Mouse (Mus musculus) gastrocnemius, postnatal 10 days (tissue): ENCODE measurements at regions not wholly inside any gene's neighbourhood (a gene's known extent, or its start where the extent isn't known, plus 50 kb on each side); places are given as distances from the start of the nearest gene placed in this dataset.
"Not testable (repeated sequence)": the region's sequence is repeated elsewhere in the genome, so short reads cannot be mapped to it uniquely, and the experiment has no call there.

Experiments
- DNase-seq: peaks from one replicate; pipeline ENCODE4 v3.0.0; 2021; ENCODE audit warnings: mixed read lengths

DNA sequence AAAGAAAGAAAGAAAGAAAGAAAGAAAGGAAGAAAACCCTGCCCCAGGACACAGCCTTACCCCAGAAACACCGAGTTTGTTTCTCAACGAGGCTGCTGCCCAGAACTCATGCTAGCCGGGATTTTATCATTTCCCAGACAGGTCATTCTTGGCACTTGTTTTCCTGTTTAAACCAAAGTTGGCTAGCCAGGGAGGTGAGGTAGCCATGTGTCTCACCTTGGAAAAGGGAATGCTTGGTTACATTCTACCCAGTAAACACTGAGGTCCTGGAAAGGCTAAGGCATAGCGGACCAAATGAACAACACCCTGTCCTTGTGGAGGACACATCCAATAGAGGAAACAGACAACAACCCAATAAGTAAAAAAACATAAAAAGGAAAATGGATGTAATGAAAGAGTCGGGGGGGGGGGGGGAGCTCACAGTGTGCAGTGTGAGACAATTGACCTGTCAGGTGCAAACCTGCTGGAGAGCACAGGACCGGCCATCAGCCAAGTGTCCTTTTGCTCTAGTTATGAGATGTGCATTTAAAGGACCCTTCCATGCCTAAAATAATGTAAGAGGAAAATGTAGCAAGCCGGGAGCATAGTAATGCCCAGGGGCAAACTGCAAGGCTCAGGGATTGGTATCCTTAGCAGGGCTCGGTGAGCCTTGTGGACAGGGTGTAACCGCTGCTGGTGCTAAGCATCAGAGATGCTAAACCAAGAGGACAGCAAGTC lies 78.2 kb upstream of the Fzd7 start:
- DNase-seq = no peak

DNA sequence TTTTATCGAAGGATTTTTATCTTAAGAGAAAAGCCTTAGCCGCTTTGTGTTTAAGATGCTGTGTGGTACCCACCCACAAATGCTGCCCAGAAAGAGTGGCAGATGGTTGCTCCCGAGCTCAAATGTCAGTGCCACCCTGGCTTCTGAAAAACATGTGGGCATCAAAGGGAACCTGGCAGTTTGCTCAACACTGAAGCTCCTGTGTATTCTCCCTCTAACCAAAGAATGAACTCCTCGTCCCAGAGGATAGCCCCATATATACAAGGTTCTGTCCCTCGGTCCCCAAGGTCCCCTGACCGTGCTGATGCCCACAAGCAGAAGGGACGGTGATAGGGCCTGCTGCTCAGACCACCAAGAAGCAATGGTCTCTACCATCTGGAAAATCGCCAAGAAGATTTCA lies 76.9 kb upstream of the Fzd7 start:
- DNase-seq = no peak

DNA sequence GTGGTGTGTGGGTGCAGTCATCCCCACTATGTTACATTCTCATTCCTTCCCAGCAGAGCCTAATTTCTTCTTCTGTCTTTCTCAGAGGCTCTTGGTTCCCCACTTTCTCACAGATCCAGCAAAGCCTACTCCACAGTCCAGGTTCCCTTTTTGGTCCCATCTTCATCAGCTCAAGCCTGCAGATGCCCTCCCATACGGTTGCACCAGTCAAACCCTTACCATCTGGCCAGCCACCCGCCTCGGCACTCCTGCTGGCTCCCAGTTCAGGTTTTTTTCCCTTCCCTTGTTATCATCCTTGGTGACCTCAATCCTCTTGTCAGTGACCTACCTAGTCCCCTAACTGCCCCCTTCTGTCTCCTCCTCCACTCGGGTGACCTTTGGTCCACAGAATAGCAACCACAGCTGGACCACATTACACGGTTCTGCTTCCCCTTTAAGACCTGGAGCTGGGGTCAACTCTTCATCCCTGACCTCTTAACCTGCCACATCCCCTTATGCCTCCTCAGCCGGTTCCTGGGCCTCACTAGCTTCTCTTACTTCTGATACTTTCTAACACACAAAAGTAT lies 75.4 kb upstream of the Fzd7 start:
- DNase-seq = no peak

DNA sequence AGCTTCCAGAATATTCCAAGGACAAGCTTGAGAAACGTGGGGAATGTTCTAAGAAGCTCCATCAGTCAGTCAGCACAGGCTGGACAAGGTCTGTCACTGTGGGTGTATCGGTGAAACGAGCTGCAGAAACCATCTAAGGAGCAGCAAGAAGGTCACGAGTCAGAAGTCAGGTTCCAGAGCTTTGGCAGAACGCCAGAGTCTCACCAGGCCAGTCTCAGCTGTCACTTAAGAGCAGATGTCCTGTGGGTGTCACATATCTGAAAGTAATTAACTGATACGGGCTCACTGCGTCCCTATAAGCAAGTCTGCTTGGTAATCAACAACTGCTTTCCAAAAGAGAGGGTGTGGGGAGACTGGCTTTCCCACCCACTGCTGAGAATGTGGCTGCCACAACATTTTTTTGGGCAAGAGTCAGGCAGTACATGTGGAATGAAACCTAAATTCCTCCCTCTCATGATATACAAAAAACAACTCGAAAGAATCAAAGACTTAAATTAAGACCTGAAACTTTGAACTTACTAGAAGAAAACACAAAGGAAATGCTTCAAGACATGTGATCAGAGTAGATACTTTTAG lies 72.6 kb upstream of the Fzd7 start:
- DNase-seq = peak; percentile 51

DNA sequence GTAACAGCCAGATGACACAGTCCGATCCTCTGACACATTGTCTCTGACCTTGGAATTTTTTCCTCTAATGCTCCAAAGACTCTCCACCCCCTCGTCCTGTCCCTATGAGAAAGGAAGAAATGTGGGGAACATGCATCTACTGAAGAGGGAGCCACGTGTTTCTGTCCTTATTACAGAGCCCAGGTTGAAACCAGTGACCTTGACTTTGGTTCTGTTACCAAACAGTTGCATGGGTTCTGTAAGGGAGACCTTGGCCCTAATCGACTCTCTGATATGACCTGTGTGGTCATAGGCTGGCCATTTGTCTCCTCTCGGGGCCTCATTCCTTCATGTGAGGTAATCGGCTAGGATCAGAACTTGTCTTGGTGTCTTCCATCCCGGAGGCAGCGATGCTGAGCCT lies 69.0 kb upstream of the Fzd7 start:
- no peak for DNase-seq

DNA sequence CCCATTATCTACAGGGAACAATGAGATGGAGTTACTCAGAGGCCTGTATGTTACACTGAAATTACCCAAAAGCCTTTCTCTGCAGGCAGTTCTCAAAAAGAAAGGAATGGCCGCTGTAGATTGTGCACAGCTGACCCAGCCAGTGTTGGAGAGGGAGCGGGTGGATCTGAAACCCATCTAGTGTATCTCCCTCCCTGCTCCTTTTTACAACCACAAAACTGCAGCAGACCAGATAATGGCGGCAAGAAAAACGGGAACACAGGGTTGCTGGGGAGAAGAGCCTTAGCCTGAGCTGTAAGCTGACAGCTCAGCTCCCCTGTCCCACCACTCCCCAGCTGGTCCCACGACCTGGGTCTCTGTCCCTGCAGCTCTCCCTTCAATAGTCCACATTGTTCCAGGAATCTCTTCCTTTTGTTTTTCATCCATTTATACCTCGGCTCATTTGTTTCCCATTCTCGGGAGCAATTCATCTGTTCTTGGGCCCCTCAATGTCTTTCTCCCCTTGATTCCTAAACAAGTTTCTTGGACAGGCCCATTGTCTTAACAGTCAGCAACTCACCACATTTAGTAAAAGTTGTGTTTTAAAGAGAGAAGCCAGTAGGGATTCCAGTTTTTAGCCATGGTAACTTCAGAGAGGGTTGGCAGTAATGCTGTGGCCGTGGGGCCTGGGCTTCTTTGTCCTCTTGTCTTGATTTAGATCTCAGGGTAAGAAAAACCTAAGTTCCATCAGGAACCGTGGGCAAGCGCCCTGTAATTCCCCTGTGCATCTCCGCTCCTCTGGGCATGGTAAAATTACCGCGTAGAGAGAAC lies 67.6 kb upstream of the Fzd7 start:
- DNase-seq = no peak

DNA sequence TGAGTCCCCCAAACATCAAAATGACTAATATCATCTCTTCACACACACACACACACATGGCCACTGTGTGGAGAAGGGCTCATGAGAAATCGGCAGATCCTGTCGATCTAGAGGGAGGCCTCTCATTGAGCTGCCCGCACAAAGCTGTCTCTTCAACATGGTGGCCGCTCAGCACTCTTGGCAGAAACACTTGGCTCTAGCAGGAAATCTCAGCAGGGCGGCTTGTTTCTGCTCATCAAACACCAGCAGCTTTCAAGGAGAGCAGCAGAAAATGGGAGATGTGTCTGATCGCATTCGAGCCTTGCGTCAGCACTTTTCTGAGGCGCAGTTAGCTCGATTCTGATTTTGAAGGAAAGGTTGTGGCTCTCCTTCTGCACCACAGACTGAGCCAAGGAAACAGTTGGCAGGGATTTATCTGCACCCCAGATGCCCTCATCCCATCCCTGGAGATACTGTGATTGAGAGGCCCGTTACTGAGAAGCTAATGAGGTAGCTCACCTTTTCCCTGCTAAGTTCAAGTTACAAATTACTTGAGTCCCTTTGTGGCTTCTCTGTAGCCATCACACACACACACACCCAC lies 66.4 kb upstream of the Fzd7 start:
- DNase-seq = no peak

DNA sequence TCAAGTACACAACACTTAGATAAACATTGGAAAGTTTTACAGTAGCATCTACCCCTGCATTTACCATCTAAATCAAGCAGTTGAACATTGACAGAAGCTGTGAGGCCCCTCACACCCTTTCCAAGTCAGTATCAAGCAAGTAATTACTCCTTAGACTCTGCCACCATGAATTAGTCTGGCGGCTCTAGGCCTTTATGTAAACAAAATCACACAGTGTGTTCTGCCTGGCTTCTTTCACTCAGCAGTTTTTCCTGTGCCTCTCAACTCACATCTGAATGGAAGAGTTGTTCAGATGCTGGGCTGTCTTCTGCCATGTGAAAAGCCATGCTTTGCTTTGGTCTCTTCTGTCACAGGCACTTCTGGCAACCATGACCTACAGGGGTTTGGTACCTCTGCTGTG lies 64.9 kb upstream of the Fzd7 start:
- no peak for DNase-seq

DNA sequence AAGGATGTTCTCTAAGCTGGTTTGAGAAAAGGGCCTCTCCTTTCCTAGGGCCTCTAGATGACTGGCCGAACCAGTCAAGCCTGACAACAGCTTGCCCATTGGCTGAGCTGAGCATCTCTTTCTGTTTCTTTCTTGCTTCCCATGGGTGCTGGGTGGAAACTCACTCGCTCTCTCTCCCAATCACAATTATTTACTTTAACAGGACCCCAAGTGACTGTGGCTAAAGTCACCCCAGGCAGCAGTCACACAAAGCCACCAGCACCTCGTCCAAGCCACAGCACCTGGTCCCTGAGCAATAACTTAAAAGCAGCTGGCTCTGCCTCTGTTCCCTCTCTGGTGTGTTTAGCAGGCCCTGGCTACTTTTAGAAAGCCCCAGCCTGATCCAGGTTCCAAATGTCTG lies 64.3 kb upstream of the Fzd7 start:
- no peak for DNase-seq

DNA sequence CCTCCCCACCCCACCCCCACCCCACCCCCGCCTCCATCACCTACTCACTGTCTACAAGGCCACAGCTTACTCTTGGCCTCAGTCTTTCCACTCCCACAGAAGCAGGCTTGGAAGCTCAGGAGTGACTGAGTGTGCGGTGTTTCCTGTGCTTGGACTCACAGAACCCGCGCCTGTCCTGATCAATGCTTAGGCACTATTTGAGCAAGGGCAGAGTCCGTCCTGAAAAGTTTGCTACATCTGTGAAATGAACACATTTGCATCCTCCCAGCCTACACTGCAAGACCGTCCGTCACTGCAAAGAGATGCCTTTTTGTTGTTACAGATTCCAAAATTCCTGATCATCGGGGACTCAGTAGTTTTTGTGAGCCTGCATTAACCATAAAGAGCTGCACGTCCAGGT lies 63.5 kb upstream of the Fzd7 start:
- no peak for DNase-seq

DNA sequence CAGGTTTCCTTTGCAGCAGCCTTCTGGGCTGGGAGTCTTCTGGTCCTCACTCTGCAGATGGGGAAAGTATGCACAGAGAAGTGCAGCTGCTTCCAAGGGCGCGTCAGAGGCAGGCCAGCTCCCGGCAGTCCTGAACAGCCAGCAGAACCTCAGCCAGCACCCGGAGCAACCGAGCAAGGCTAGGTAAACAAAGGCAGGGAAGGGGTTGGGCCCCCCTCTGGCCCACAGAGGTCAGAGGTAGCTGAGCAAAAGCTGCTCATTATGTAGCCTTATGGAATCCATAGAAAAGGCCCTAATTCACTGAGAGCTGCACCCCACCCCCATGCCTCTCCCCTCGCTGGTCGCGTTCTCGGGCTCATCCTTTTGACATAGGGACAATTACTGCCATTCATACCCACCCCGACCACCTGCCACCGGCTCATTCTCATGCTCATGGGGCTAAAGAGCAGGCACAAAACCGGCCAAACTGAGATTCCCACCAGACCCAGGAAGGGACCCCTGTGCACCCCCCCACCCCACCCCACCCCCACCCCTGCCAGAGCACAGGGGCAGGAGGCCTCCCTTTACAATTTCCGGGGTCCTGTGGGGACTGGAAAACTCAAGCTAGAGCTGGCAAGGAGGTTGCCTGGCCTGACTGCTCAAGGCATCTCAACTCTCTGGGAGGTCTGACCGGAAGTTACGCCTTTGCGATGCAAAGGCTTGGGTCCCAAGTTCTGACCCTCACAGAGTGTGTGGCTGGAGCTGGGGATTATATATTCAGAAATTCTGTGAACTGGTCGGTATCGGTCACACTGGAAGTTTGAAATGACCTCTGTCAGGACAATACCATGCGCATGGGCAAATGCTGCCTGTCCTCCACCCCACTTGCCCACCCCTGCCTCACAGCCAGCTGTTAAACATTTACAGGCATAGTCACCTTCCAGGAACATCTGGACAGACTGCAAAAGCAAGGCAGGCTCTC lies 59.0 kb upstream of the Fzd7 start:
- peak; percentile 41 for DNase-seq

DNA sequence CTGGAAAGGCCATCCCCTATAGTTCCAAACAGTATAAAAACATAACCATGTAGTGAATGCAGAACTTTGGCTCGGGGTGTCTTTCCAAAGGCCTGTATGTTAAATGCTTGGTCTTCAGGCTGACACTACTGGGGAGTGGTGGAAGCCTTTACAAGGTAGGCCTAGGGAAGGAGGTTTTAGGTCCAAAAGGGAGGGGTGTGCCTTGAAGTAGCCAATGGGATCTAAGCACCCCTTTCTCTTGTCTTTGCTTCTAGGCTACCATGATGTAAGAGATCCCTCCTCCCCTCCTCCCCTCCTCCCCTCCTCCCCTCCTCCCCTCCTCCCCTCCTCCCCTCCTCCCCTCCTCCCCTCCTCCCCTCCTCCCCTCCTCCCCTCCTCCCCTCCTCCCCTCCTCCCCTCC lies 56.5 kb upstream of the Fzd7 start:
- DNase-seq = not testable (repeated sequence)

DNA sequence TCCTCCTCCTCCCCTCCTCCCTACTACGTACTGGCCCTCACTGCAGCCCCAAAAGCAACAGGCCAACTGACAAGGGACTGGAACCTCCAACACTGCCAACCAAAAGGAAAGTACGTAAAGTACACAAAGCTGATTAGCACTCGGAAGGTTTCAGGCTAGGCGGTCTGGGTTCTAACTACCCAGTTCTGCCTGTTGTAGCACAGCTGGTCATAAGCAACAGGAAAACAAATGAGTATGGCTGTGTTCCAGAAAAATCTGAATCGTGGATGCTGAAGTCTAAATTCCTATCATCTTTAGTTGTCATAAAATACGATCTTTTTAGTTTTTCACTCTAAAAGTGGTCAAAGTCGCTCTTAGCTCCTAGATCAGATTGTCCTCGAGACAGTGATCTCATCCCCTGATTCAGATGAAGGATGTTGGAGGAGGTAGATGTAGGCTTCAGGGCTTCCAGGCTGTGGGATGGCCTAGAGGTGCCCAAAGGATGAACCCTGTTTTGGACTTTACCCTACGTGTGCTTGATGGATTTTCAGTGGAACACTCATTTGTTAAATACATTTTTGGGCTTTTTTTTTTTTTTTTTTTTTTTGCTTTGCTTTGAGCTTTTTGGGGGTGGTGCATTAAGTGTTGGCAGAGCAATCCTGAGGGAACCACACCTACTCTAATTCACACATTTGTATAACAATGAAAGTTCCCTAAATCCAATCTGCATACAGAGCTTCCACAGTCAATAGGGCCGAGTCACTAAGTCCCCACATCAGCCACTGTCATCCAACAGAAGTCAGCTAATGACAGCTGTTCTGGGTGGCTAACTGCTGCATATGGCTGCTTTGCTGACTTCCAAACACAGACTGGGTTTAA lies 55.6 kb upstream of the Fzd7 start:
- DNase-seq = no peak

DNA sequence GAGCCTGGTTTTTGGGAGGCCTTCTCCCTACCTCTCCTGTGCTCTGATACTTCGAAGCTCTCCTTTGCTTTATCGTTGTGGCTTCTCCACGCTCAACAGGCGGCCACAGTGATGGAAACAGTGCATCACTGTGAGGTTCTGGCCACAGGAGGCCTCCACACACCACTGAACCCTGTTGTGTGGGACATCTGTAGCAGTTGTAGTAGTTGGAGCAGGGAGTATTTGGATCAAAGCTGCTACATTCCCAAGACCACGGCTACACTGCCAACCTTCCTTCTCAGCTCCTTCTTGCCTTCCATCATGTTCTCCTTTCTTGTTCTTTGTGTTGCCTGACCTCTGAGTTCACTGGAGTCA lies 55.0 kb upstream of the Fzd7 start:
- DNase-seq = no peak

DNA sequence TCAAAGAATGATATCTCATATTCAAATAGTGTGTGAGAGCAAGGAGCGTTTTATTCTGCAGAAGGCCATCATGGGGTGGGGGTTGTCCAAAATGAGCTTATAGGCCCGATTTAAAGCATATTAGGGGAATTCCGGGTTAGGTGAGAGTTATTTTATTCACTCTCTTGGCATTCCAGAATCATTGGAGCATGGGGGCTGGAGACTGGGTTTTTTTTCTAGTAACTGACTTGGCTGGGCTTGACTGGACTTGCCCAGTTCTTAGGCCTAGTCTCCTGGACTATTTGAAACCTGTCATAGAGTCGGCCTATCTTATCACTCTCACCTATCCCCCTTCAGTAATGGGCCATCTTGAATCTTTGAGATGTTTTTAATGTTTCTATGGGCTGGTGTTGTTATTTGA lies 52.9 kb upstream of the Fzd7 start:
- DNase-seq = no peak

DNA sequence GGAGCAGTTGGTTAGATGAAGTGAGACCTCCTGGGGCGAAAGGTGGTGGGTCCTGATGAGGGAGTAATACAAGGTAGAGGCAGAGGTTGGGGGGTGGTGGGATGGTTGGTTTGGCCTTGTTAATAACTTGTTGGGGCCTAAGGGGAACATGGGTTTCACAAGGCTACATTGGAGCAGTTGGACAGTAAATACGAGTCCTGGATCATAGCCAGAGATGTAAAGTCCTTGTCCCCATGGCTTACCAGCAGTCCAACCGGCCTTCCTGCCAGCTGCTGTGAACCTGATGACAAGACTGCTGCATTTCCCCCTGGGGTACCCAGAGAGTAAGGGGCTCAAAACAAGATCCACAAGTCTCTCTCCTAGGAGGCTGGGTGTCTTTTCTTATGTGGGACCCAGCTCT lies 52.0 kb upstream of the Fzd7 start:
- no peak for DNase-seq

DNA sequence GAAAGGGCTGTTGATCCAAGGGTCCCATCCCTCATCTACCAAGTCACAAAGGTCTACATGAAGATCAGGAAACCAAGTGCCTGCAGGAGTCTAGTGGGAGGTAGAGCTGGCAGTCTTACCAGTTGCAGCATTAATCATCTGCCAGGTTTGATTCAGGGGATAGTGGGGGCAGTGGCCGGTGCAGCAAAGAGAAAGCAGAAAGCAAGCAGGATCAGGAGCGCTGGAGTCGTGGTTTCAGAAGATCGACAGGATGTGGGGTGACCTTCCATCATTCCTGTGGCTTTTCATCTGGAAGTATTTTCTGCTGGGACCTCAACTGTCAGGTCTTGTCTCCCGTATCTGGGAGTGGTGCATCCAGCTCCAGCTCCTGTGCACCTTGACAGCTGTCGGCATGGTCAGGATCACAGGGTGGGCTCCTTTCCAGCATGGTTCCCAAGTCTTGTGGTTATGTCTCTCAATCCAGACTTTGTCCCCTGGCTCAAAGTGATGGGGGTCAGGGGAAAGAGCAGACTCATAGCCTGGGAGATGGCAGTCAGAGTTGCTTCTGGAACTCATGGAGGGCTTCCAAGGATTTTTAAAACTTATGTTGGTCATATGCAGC lies 51.2 kb upstream of the Fzd7 start:
- no peak for DNase-seq
